Mouse (Mus musculus) cerebellum, postnatal 25 days (tissue): Measurements from ENCODE around the gene Kxd1.
"Not testable (repeated sequence)": the region's sequence is repeated elsewhere in the genome, so short reads cannot be mapped to it uniquely, and the experiment has no call there.

Source experiments
- DNase-seq, 2 experiments: peaks; one replicate each; pipeline ENCODE4 v3.0.0; 2021; ENCODE audit warnings: mixed read lengths in 2 of 2

Kxd1 gene

GRCm38 (mm10) chr8:70512253-70512903 lies 15.4 kb downstream of the Kxd1 start:
- DNase-seq: no peak

- no peak for DNase-seq
These were observed 16.0 kb downstream of the Kxd1 start for GRCm38 (mm10) chr8:70511770-70512169.

- DNase-seq: not testable (repeated sequence)
These were observed 16.6 kb downstream of the Kxd1 start for GRCm38 (mm10) chr8:70511174-70511573.

- DNase-seq: peak; percentile 98 to 99
These were observed 17.4 kb downstream of the Kxd1 start, which contains the start of gene Uba52 for GRCm38 (mm10) chr8:70510228-70510915. Gene Uba52 (minus strand): TSS chr8:70510801.

GRCm38 (mm10) chr8:70509281-70509952 lies 18.3 kb downstream of the Kxd1 start:
- DNase-seq: no peak

GRCm38 (mm10) chr8:70507027-70507393 lies 20.7 kb downstream of the Kxd1 start:
- no peak for DNase-seq

- peak; percentile 97 for DNase-seq
These were observed 21.3 kb downstream of the Kxd1 start, which contains the start of gene Rex1bd for GRCm38 (mm10) chr8:70506328-70507026. Gene Rex1bd (minus strand): TSS chr8:70506752.

GRCm38 (mm10) chr8:70505698-70506327 lies 21.9 kb downstream of the Kxd1 start:
- DNase-seq: peak in 1 of 2 experiments; percentile 56

- peak; percentile 82 to 93 for DNase-seq
These were observed 22.9 kb downstream of the Kxd1 start for GRCm38 (mm10) chr8:70504851-70505250.

- peak; percentile 58 to 68 for DNase-seq
These were observed 23.5 kb downstream of the Kxd1 start for GRCm38 (mm10) chr8:70504291-70504716.

- peak; percentile 83 to 88 for DNase-seq
These were observed 24.6 kb downstream of the Kxd1 start for GRCm38 (mm10) chr8:70503062-70503750.

- no peak for DNase-seq
These were observed 25.2 kb downstream of the Kxd1 start for GRCm38 (mm10) chr8:70502540-70502939.

- peak; percentile 65 to 72 for DNase-seq
These were observed 25.8 kb downstream of the Kxd1 start for GRCm38 (mm10) chr8:70501820-70502529.

GRCm38 (mm10) chr8:70500386-70501301 lies 27.1 kb downstream of the Kxd1 start:
- DNase-seq: peak; percentile 73 to 86

- DNase-seq: no peak
These were observed 32.0 kb downstream of the Kxd1 start for GRCm38 (mm10) chr8:70495771-70496062.

GRCm38 (mm10) chr8:70495001-70495770 lies 32.6 kb downstream of the Kxd1 start:
- no peak for DNase-seq

- DNase-seq: no peak
These were observed 33.3 kb downstream of the Kxd1 start for GRCm38 (mm10) chr8:70494416-70494945.

GRCm38 (mm10) chr8:70493692-70494415 lies 33.9 kb downstream of the Kxd1 start:
- no peak for DNase-seq
